Mouse (Mus musculus): Measurements from ENCODE around the gene Kirrel3. TPM values are rescaled to one million over a fixed set of nuclear protein-coding genes. Genes with fewer than 3 reads are reported as not detected.

Gene Kirrel3
- polyA plus RNA-seq, 1 experiment from 2014 or later = 0.60 TPM

DNA sequence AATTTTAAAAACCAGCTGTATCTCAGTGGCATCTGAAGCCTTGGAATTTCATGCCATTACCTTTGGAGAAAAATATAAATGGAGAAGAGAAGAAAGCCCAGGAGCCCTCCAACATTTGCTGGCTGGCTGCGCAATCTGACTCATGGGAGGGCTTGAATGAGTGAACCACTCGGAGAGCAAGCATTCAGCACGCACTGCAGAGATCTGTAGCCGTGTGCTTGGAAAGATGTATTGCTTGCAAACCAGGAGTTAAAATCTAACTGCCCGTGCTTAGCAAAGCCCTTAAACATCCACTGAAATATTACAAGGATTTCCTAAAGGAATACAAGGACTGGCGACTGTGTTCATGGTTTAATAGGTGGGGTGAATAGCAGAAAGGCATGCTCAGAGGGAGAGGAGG, 316.0 kb downstream of the Kirrel3 start:
- Histone ChIP-seq H3K4me2 (replicated peaks; ENCODE audit: low read depth) (no peak overlapping the region), H3K4me3 (ENCODE audit: low read depth, low read length) (no peak overlapping the region), H3K9me3 (ENCODE audit: control insufficient read depth) (no peaks in the 10 kb centered on the region), H3K4me1 (replicated peaks; ENCODE audit: control insufficient read depth, insufficient read depth, low read length) (no peaks in the 10 kb centered on the region), H3K9ac (ENCODE audit: low read depth, low read length) (no peak overlapping the region), H3K36me3 (ENCODE audit: control insufficient read depth, insufficient read depth) (no peaks in the 10 kb centered on the region), H3K27me3 (replicated peaks; ENCODE audit: control insufficient read depth, insufficient read depth, low read length) (no peaks in the 10 kb centered on the region), H3K27ac (ENCODE audit: low read depth, low read length) (no peak overlapping the region)
- 73% methylated on average over 6 of the region's 6 CpGs for WGBS
- no peak for TF ChIP-seq CTCF (IDR thresholded peaks at IDR 0.05; ENCODE audit: low read depth)
- ATAC-seq = no peak

DNA sequence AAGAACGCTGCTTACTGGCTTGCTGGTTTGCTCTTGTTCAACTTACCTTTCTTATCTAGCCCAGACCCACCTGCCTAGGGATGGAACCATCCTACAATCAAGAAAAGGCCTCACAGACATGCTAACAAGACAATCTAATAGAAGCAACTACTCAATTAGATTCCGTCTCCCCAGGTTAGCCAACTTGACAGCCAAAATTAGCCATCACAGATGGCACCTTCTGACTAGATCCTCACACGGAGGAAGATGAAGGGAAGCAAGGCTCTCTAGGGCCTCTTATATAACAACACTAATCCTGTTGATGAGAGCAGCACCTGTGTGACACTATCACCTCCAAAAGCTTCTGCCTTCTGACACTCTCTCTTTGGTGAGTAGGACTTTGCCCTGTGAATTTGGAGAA, 321.2 kb downstream of the Kirrel3 start:
- Histone ChIP-seq H3K4me3 (ENCODE audit: low read depth, low read length) (no peak overlapping the region), H3K27me3 (replicated peaks; ENCODE audit: control insufficient read depth, insufficient read depth, low read length) (no peaks in the 10 kb centered on the region), H3K4me2 (replicated peaks; ENCODE audit: low read depth) (no peak overlapping the region), H3K4me1 (replicated peaks; ENCODE audit: control insufficient read depth, insufficient read depth, low read length) (no peaks in the 10 kb centered on the region), H3K9ac (ENCODE audit: low read depth, low read length) (no peak overlapping the region), H3K27ac (ENCODE audit: low read depth, low read length) (no peak overlapping the region), H3K36me3 (ENCODE audit: control insufficient read depth, insufficient read depth) (no peaks in the 10 kb centered on the region), H3K9me3 (ENCODE audit: control insufficient read depth) (no peaks in the 10 kb centered on the region)
- 88% methylated on average over 3 of the region's 3 CpGs for WGBS
- no peak for ATAC-seq
- no peak for TF ChIP-seq CTCF (IDR thresholded peaks at IDR 0.05; ENCODE audit: low read depth)

DNA sequence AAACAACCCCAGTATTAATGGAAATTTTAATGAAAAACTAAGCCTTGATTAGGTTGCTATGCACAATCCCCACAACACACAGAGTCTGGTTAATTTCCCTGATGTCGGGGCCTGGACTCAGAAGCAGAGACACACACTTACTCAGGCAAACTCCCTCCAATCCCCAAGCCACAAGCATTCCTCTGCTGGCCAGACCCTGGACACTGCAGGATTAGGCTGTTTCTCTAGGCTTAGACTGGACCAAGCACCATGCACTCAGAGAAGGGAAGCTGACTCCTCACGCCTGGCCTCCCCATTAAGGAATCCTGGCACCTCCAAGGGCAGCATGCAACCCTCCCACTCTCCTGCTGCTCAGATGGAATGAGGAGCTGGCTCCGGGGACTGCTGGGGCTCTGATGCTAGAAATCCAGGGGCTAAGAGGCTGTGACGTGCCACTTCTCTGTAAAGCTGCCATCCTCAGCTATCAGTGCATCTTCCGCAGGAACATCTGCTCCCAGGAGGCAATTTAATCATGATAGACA, 324.4 kb downstream of the Kirrel3 start:
- H3K36me3 ChIP-seq (ENCODE audit: control insufficient read depth, insufficient read depth) = no peaks in the 10 kb centered on the region
- no peak overlapping the region for H3K27ac ChIP-seq (ENCODE audit: low read depth, low read length)
- no peak overlapping the region for H3K9ac ChIP-seq (ENCODE audit: low read depth, low read length)
- no peak overlapping the region for H3K4me2 ChIP-seq (replicated peaks; ENCODE audit: low read depth)
- no peaks in the 10 kb centered on the region for H3K9me3 ChIP-seq (ENCODE audit: control insufficient read depth)
- no peaks in the 10 kb centered on the region for H3K27me3 ChIP-seq (replicated peaks; ENCODE audit: control insufficient read depth, insufficient read depth, low read length)
- WGBS = 79% methylated on average over 5 of the region's 5 CpGs
- ATAC-seq = no peak
- no peaks in the 10 kb centered on the region for H3K4me1 ChIP-seq (replicated peaks; ENCODE audit: control insufficient read depth, insufficient read depth, low read length)
- no peak for TF ChIP-seq CTCF (IDR thresholded peaks at IDR 0.05; ENCODE audit: low read depth)
- no peak overlapping the region for H3K4me3 ChIP-seq (ENCODE audit: low read depth, low read length)

DNA sequence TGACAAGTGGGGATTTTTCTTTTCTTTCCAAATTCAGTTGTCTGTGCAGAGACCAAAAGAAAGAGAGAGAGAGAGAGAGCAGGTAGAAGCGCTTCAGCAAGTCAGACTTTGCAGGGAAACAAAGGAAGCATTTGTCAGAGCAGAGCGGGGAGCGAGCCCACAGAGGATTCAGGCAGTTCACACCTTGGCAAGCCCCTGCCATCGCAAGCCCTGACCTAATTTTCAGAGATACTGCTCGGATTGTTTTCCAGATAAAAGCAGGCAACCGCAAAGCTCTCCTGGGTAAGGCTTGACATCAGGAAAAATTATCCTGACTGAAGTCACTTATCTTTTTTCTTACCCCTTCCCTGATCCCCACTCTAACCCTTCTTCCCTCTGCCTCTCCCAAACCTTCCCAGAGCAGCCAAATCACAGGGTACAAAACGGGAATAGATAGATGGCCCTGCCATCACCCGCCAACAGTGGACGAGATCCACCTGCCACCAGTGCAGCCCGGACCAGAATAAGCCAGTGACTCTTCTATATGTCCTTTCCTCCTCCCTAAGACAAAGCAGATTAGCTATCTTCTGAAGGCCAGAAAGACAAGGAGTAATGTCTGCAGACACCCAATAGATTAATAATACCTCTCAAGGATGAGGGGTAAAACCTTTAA, 332.8 kb downstream of the Kirrel3 start:
- H3K4me1 ChIP-seq (replicated peaks; ENCODE audit: control insufficient read depth, insufficient read depth, low read length) = no peaks in the 10 kb centered on the region
- no peak for TF ChIP-seq CTCF (IDR thresholded peaks at IDR 0.05; ENCODE audit: low read depth)
- 26% methylated on average over 10 of the region's 10 CpGs for WGBS

DNA sequence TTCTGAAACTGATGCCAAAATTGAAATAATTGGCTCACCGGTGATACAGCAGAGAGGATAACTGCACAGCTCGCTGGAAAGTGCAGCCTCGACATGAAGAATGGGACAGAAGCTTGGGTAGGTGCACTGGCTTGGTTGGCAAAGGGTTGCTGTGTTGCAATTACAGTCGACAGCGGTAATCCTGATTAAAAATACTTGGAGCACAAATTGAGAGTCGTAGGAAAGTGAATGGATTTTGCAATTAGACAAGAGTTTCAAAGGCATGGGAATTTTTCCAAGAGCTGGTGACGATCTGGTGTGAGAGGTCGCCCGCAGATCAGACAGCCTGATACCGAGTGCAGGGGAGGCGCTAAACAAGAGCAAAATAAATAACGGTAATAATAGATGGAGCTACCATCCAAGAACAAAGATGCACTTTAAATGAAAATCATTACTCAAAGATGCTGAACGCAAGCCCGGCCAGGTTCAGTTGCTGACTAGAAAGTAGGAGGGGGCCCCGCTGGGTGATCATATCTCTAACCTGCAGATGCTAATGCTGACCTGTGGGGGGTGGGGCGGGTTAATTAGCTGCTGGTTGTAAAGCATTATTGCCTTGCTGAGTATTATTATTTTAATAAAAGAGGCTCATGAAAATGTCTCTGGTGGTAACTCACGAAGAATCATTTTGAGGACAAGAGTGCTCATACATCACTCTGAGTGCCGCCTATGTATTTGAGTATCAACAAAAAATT, 338.8 kb downstream of the Kirrel3 start:
- no peak for TF ChIP-seq CTCF (IDR thresholded peaks at IDR 0.05; ENCODE audit: low read depth)
- no peak for ATAC-seq
- WGBS = 77% methylated on average over 18 of the region's 18 CpGs

More for the DNA sequence above, 332.8 kb downstream of the Kirrel3 start:
- H3K9ac ChIP-seq (ENCODE audit: low read depth, low read length) = no peak overlapping the region
- H3K4me3 ChIP-seq (ENCODE audit: low read depth, low read length) = no peak overlapping the region
- ATAC-seq = no peak
- H3K27ac ChIP-seq (ENCODE audit: low read depth, low read length) = no peak overlapping the region
- no peaks in the 10 kb centered on the region for H3K36me3 ChIP-seq (ENCODE audit: control insufficient read depth, insufficient read depth)
- H3K4me2 ChIP-seq (replicated peaks; ENCODE audit: low read depth) = no peak overlapping the region
- H3K9me3 ChIP-seq (ENCODE audit: control insufficient read depth) = no peaks in the 10 kb centered on the region
- no peaks in the 10 kb centered on the region for H3K27me3 ChIP-seq (replicated peaks; ENCODE audit: control insufficient read depth, insufficient read depth, low read length)

DNA sequence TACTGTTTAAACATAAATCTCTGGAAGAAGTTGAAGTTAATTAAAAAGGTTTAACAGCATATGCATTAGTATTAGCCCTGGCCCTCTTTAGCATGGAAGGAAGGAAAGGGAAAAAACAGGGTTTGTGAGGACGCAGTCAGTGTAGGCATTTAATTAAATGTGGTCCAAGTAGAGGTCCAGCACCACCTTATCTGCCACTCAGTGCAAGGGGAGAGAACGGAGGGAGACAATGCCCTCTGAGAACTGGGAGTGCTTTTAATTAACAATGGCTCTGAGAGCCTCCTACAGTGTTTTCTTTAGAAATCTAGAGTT, 339.4 kb downstream of the Kirrel3 start:
- no peaks in the 10 kb centered on the region for H3K9me3 ChIP-seq (ENCODE audit: control insufficient read depth)
- WGBS = 58% methylated on average over 2 of the region's 2 CpGs
- H3K27ac ChIP-seq (ENCODE audit: low read depth, low read length) = no peak overlapping the region
- no peaks in the 10 kb centered on the region for H3K27me3 ChIP-seq (replicated peaks; ENCODE audit: control insufficient read depth, insufficient read depth, low read length)
- H3K4me2 ChIP-seq (replicated peaks; ENCODE audit: low read depth) = no peak overlapping the region
- H3K4me1 ChIP-seq (replicated peaks; ENCODE audit: control insufficient read depth, insufficient read depth, low read length) = no peaks in the 10 kb centered on the region
- H3K9ac ChIP-seq (ENCODE audit: low read depth, low read length) = no peak overlapping the region
- H3K4me3 ChIP-seq (ENCODE audit: low read depth, low read length) = no peak overlapping the region
- H3K36me3 ChIP-seq (ENCODE audit: control insufficient read depth, insufficient read depth) = no peaks in the 10 kb centered on the region
- no peak for ATAC-seq
- no peak for TF ChIP-seq CTCF (IDR thresholded peaks at IDR 0.05; ENCODE audit: low read depth)

More for the DNA sequence above, 338.8 kb downstream of the Kirrel3 start:
- H3K27ac ChIP-seq (ENCODE audit: low read depth, low read length) = no peak overlapping the region
- H3K36me3 ChIP-seq (ENCODE audit: control insufficient read depth, insufficient read depth) = no peaks in the 10 kb centered on the region
- H3K27me3 ChIP-seq (replicated peaks; ENCODE audit: control insufficient read depth, insufficient read depth, low read length) = no peaks in the 10 kb centered on the region
- no peaks in the 10 kb centered on the region for H3K4me1 ChIP-seq (replicated peaks; ENCODE audit: control insufficient read depth, insufficient read depth, low read length)
- no peaks in the 10 kb centered on the region for H3K9me3 ChIP-seq (ENCODE audit: control insufficient read depth)
- no peak overlapping the region for H3K4me3 ChIP-seq (ENCODE audit: low read depth, low read length)
- H3K9ac ChIP-seq (ENCODE audit: low read depth, low read length) = no peak overlapping the region
- H3K4me2 ChIP-seq (replicated peaks; ENCODE audit: low read depth) = no peak overlapping the region
